Mouse (Mus musculus) heart, embryonic 10.5 days (tissue): ENCODE measurements around the gene Ipo8. TPM values are rescaled to one million over a fixed set of nuclear protein-coding genes. Genes with fewer than 3 reads are reported as not detected.
A peak's percentile ranks its signal among the peaks of the same experiment; 100 is the strongest.

ENCODE experiments used
- DNase-seq: peaks from one replicate; pipeline ENCODE4 v3.0.0-alpha.2; 2017; ENCODE audit warnings: low spot score
- H3K27ac ChIP-seq: fragments of 300-500 bp; sonication (generic); 2 replicates; pipeline ENCODE4 v1.5.1; 2016; ENCODE audit warnings: mild to moderate bottlenecking
- H3K27me3 ChIP-seq: fragments of 300-500 bp; sonication (generic); 2 replicates; pipeline ENCODE4 v1.6.1; 2016; ENCODE audit warnings: mild to moderate bottlenecking; ENCODE audit not compliant: poor library complexity, insufficient read depth, severe bottlenecking
- H3K36me3 ChIP-seq: fragments of 300-500 bp; sonication (generic); 2 replicates; pipeline ENCODE4 v1.6.1; 2016; ENCODE audit warnings: mild to moderate bottlenecking, moderate library complexity
- H3K4me1 ChIP-seq: fragments of 300-500 bp; sonication (generic); 2 replicates; pipeline ENCODE4 v1.6.1; 2016; ENCODE audit warnings: mild to moderate bottlenecking
- H3K4me3 ChIP-seq: fragments of 300-500 bp; sonication (generic); 2 replicates; pipeline ENCODE4 v1.5.1; 2016; ENCODE audit warnings: mild to moderate bottlenecking, moderate library complexity
- H3K9me3 ChIP-seq: fragments of 300-500 bp; sonication (generic); 2 replicates; pipeline ENCODE4 v1.6.1; 2016; ENCODE audit warnings: mild to moderate bottlenecking, moderate library complexity
- WGBS: fragments of 180-500 bp; shearing (Covaris S2); methylation state at CpG from one replicate; pipeline ENCODE4 v1.1.7; 2016; 5-methylcytosine and 5-hydroxymethylcytosine counted together
- polyA plus RNA-seq: library from polyadenylated mRNA; unstranded; fragments of >200 nt; fragmentation: Nextera tagmentation; extraction: Ambion mirVana; gene quantifications from 2 replicates; pipeline ENCODE4 v1.2.1, GENCODE M21; 2016

The Ipo8 gene
- 20.5 and 20.7 TPM in 2 replicates for polyA plus RNA-seq

DNA sequence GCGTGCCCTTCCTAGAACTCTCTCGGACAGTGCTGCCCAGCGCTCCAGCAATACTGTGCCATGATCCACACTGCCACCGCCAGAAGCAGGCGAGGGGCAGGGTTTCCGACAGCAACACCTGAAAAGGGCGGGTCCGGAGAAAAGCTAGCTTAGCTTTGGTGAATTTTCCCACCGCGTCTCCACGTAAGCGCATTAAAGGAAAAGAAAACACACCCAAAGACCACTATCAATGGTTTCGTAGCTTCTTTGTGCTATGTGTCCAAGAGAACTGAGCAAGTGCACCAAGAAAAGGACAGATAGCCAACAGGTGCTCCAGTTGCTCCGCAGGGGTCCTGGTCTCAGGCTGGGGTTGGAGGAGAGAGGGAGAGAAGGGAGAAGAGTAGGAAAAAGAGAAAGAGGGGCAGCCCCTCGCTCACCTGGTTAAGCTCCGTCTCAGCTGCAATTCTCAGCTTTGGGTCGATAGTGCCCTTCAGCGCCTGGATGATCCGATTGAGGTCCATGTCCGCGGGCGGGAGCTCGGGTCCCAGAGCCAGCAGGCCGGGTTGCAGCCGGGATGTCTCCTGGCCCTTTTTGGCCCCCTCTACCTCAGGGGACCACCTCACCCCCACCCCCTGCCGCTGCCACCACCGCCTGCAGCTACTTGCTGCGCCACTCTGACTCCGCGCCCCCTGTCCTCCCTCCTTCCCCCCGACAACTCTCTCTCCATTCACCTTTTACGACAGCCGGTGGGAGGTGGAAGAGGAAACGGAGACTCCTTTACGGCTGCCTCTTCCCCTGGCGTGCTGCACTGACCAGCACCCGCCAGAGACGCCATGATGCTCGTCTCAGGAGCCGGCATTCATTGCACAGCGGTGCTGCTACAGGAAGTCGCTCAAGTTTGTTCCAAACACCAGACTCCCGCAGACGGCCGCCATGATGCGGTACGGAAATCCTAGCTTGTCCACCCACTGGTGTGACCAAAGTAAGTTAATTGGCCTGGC is at the start of gene Ipo8:
Gene Ipo8 (minus strand): TSS at position 720 of the 980 bp plus-strand sequence.
- Histone ChIP-seq H3K27ac (peak within 1 kb of the TSS; percentile 94), H3K9me3 (peaks cover 3% of the 10 kb centered on the region; the same call in 1 of the 2 replicates), H3K4me1 (peaks cover 5% of the 10 kb centered on the region), H3K36me3 (no peaks in the 10 kb centered on the region), H3K4me3 (peak within 1 kb of the TSS; percentile 89), H3K27me3 (no peaks in the 10 kb centered on the region)
- under 1% methylated on average over 47 of the region's 47 CpGs for WGBS
- peak; percentile 98 for DNase-seq

DNA sequence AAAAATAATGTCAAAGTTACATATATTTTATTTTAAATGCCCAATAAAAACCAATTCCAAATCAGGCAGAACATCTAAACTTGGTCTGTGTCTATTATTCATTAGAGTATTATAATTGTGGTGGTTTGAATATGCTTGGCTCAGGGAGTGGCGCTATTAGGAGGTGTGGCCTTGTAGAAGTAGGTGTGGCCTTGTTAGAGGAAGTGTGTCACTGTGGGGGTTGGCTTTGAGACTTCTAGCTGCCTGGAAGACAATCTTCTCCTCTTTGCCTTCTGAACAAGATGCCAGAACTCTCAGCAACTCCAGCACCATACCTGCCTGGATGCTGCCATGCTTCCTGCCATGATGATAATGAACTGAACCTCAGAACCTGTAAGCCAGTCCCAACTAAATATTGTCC is 42.6 kb upstream of the Ipo8 start:
- Histone ChIP-seq H3K4me1 (no peaks in the 10 kb centered on the region), H3K4me3 (no peak overlapping the region), H3K27ac (no peak overlapping the region), H3K9me3 (no peaks in the 10 kb centered on the region), H3K27me3 (no peaks in the 10 kb centered on the region), H3K36me3 (peaks cover 4% of the 10 kb centered on the region; the same call in 1 of the 2 replicates)
- no peak for DNase-seq
- 88% methylated on average over 1 of the region's 1 CpGs for WGBS

- no peak overlapping the region for H3K4me3 ChIP-seq
- H3K27me3 ChIP-seq: no peaks in the 10 kb centered on the region
- no peak overlapping the region for H3K27ac ChIP-seq
- peaks cover 8% of the 10 kb centered on the region; the same call in 1 of the 2 replicates for H3K36me3 ChIP-seq
- H3K9me3 ChIP-seq: no peaks in the 10 kb centered on the region
- H3K4me1 ChIP-seq: no peaks in the 10 kb centered on the region
- DNase-seq: no peak
Measured at GRCm38 (mm10) chr6:148845629-148846028, 14.4 kb upstream of the Ipo8 start.

DNA sequence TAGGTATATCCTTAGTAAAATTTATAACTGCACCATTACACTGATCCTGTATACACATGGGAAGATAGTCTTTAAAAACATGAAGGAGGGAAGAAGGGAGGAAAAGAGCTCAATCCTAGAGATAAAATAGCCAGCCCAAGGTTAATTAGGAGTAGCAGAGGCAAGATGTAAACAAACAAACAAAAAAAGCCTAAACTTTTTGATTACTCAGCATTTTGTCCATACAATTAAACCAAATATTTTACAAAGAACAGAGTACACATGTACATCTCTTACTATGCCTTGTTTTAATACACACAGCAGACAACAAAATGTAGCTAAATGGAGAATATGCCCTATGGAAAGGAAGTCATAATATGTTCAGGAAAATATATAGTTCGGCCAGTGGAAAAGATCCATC is 10.5 kb upstream of the Ipo8 start:
- no peaks in the 10 kb centered on the region for H3K4me1 ChIP-seq
- no peaks in the 10 kb centered on the region for H3K9me3 ChIP-seq
- H3K27ac ChIP-seq: no peak overlapping the region
- WGBS: 84% methylated on average over 1 of the region's 1 CpGs
- peaks cover 5% of the 10 kb centered on the region; the same call in 1 of the 2 replicates for H3K36me3 ChIP-seq
- no peak for DNase-seq
- no peak overlapping the region for H3K4me3 ChIP-seq
- no peaks in the 10 kb centered on the region for H3K27me3 ChIP-seq

DNA sequence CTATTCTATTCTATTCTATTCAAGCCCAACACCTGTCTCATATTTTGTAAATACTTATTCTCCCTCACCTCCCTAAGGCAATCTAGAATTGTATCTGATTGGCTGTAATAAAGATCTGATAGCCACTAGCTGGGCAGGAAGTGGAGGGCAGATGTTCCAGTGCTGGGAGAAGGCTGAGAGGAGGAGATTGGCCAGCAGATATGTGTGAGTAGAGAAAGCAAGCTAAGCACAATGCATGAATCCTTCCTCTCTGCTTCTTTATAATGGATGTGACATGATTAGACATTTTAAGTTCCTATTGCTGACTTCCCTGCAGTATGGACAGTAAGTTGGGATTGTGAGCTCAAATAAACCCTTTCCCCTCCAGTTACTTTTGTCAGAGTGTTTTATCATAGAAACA is 7.2 kb upstream of the Ipo8 start:
- DNase-seq: no peak
- Histone ChIP-seq H3K27ac (no peak overlapping the region), H3K4me1 (no peaks in the 10 kb centered on the region), H3K4me3 (no peak overlapping the region), H3K36me3 (0 out of 2 replicates have a peak, but pooled peaks cover 2% of the 10 kb centered on the region), H3K27me3 (no peaks in the 10 kb centered on the region), H3K9me3 (peaks cover 3% of the 10 kb centered on the region; the same call in 1 of the 2 replicates)

- Histone ChIP-seq H3K4me1 (peaks cover 5% of the 10 kb centered on the region), H3K4me3 (peak overlapping the region; percentile 89), H3K9me3 (peaks cover 3% of the 10 kb centered on the region; the same call in 1 of the 2 replicates), H3K27me3 (no peaks in the 10 kb centered on the region), H3K36me3 (no peaks in the 10 kb centered on the region), H3K27ac (peak overlapping the region; percentile 94)
- DNase-seq: no peak
- 37% methylated on average over 3 of the region's 3 CpGs for whole genome bisulfite sequencing
Measured at GRCm38 (mm10) chr6:148831728-148832121, 458 bp upstream of the Ipo8 start.

DNA sequence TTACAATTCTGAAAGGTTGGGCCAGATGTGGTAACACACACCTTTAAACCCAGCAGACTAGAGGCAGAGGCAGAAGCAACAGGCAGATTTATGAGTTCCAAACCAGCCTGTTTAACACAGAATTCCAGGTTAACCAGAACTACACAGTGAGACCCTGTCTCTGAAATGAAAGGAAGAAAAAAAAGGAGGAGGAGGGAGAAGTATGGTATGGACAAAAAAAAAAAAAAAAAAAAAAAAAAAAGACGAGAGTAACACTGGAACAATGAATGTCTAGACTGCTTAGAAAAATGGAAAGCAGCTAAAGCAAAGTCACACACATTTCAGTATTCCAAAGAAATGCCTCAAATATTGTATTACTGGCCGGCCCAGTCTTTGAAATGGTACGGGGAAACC is 916 bp downstream of the Ipo8 start:
- no peaks in the 10 kb centered on the region for H3K27me3 ChIP-seq
- no peak for DNase-seq
- H3K36me3 ChIP-seq: no peaks in the 10 kb centered on the region
- peaks cover 5% of the 10 kb centered on the region for H3K4me1 ChIP-seq
- H3K4me3 ChIP-seq: peak overlapping the region; percentile 89
- peak overlapping the region; percentile 94; the same call in 1 of the 2 replicates for H3K27ac ChIP-seq
- peaks cover 3% of the 10 kb centered on the region; the same call in 1 of the 2 replicates for H3K9me3 ChIP-seq
- WGBS: 2% methylated on average over 2 of the region's 3 CpGs

- DNase-seq: no peak
- H3K4me3 ChIP-seq: no peak overlapping the region
- 89% methylated on average over 4 of the region's 4 CpGs for WGBS
- H3K27ac ChIP-seq: no peak overlapping the region
- H3K27me3 ChIP-seq: no peaks in the 10 kb centered on the region
- peaks cover 5% of the 10 kb centered on the region for H3K4me1 ChIP-seq
- no peaks in the 10 kb centered on the region for H3K9me3 ChIP-seq
- peaks cover 10% of the 10 kb centered on the region for H3K36me3 ChIP-seq
Measured at GRCm38 (mm10) chr6:148826119-148826518, 5.1 kb downstream of the Ipo8 start.

GRCm38 (mm10) chr6:148818624-148819343 is 12.5 kb downstream of the Ipo8 start:
- Histone ChIP-seq H3K27ac (no peak overlapping the region), H3K4me1 (no peaks in the 10 kb centered on the region), H3K27me3 (no peaks in the 10 kb centered on the region), H3K36me3 (peaks cover 49% of the 10 kb centered on the region), H3K9me3 (no peaks in the 10 kb centered on the region), H3K4me3 (no peak overlapping the region)
- WGBS: 86% methylated on average over 4 of the region's 4 CpGs
- DNase-seq: no peak

- WGBS: 83% methylated on average over 5 of the region's 5 CpGs
- Histone ChIP-seq H3K27ac (no peak overlapping the region), H3K36me3 (peaks cover 60% of the 10 kb centered on the region), H3K9me3 (no peaks in the 10 kb centered on the region), H3K27me3 (no peaks in the 10 kb centered on the region), H3K4me3 (no peak overlapping the region), H3K4me1 (no peaks in the 10 kb centered on the region)
- DNase-seq: no peak
Measured at GRCm38 (mm10) chr6:148816751-148817150, 14.5 kb downstream of the Ipo8 start.

- H3K4me1 ChIP-seq: no peaks in the 10 kb centered on the region
- WGBS: 81% methylated on average over 2 of the region's 2 CpGs
- peaks cover 68% of the 10 kb centered on the region for H3K36me3 ChIP-seq
- no peak overlapping the region for H3K27ac ChIP-seq
- no peaks in the 10 kb centered on the region for H3K9me3 ChIP-seq
- DNase-seq: no peak
- no peaks in the 10 kb centered on the region for H3K27me3 ChIP-seq
- no peak overlapping the region for H3K4me3 ChIP-seq
Measured at GRCm38 (mm10) chr6:148811117-148811516, 20.1 kb downstream of the Ipo8 start.

DNA sequence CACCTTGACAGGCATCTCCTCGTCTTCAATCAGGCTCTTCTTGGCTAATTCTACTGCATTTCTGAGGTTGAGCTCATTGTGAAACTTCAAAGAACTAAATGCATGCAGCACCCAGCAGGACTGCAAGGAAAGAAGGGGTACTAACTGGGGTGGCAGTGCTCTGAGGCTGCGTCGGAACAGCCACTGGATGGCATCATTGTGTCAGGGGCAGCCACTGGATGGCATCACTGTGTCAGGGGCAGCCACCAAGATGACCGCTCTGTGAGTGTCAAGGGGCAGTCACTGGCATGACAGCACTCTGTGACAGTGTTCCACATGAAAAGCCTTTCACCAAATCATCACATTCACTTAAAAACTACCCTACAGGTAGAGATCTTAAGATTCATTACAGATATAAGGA is 31.5 kb downstream of the Ipo8 start:
- no peaks in the 10 kb centered on the region for H3K9me3 ChIP-seq
- no peak overlapping the region for H3K4me3 ChIP-seq
- H3K27ac ChIP-seq: no peak overlapping the region
- no peak for DNase-seq
- 85% methylated on average over 4 of the region's 4 CpGs for WGBS
- peaks cover 64% of the 10 kb centered on the region for H3K36me3 ChIP-seq
- no peaks in the 10 kb centered on the region for H3K4me1 ChIP-seq
- H3K27me3 ChIP-seq: no peaks in the 10 kb centered on the region

DNA sequence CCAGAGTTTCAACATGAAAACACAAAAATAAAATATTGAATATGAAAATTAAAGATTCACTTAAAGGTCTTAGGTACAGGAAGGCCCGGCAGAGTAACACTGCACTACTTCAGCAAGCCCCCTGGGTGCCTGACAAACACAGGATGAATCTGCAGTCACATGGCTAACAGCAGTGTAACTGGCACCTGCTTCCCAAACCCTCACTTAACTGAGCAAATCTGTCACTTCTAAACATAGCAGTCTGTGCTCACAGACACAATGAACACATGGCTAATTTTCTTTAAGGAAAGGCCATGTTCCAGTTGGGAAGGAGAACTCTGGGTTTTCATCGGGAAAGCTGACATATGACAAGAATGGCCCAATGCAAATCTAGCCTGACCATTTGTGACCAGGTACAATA is 36.1 kb downstream of the Ipo8 start:
- peaks cover 57% of the 10 kb centered on the region for H3K36me3 ChIP-seq
- H3K27me3 ChIP-seq: no peaks in the 10 kb centered on the region
- H3K9me3 ChIP-seq: no peaks in the 10 kb centered on the region
- no peaks in the 10 kb centered on the region for H3K4me1 ChIP-seq
- no peak overlapping the region for H3K27ac ChIP-seq
- no peak overlapping the region for H3K4me3 ChIP-seq
- no peak for DNase-seq
- 81% methylated on average over 2 of the region's 2 CpGs for WGBS
